Mouse (Mus musculus) liver, embryonic 14.5 days (tissue): ENCODE measurements around the gene Tigd3. TPM values are rescaled to one million over a fixed set of nuclear protein-coding genes. Genes with fewer than 3 reads are reported as not detected.

Experiments
- ATAC-seq: fragments of 200-750 bp; cut with Nextera tagmentation; 2 replicates; pipeline ENCODE4 v1.8.0; 2017; ENCODE audit warnings: moderate number of reproducible peaks, mild to moderate bottlenecking, moderate library complexity; ENCODE audit not compliant: insufficient read depth
- DNase-seq, 3 experiments: peaks; one replicate each; pipeline ENCODE4 v3.0.0-alpha.2; 2012 to 2013; ENCODE audit warnings: low read depth in 3 of 3, low spot score in 3 of 3
- H3K27ac ChIP-seq: fragments of 300-500 bp; sonication (generic); 2 replicates; pipeline ENCODE4 v1.5.1; 2014; ENCODE audit warnings: moderate library complexity, mild to moderate bottlenecking, control low read depth, inconsistent platforms
- H3K27me3 ChIP-seq: fragments of 300-500 bp; sonication (generic); 2 replicates; pipeline ENCODE4 v1.6.1; 2014; ENCODE audit warnings: mild to moderate bottlenecking, low read length, moderate library complexity; ENCODE audit not compliant: control insufficient read depth, insufficient read depth
- H3K36me3 ChIP-seq: fragments of 300-500 bp; sonication (generic); replicated peaks from 2 replicates; pipeline ENCODE4 v1.6.1; 2014; ENCODE audit warnings: low read depth; ENCODE audit not compliant: control insufficient read depth, insufficient read depth
- H3K4me1 ChIP-seq, 2 experiments: fragments of 200-500 bp in 1 of 2; fragments of 300-500 bp in 1 of 2; sonication (generic) in 1 of 2; replicated peaks; 2 replicates each; pipeline ENCODE4 v1.6.1; 2012 to 2014; ENCODE audit warnings: antibody characterized with exemption in 1 of 2, inconsistent platforms in 1 of 2, low read length in 1 of 2; ENCODE audit not compliant: control insufficient read depth in 2 of 2, insufficient read depth in 2 of 2
- H3K4me2 ChIP-seq: fragments of 300-500 bp; sonication (generic); 2 replicates; pipeline ENCODE4 v1.6.1; 2014; ENCODE audit warnings: low read depth, mild to moderate bottlenecking, control low read depth, moderate library complexity
- H3K4me3 ChIP-seq, 2 experiments: fragments of 200-500 bp in 1 of 2; fragments of 300-500 bp in 1 of 2; sonication (generic) in 1 of 2; 2 replicates each; pipeline ENCODE4 v1.5.1; 2012 to 2014; ENCODE audit warnings: low read depth in 2 of 2, low read length in 2 of 2, mild to moderate bottlenecking in 2 of 2, control low read depth in 1 of 2, inconsistent platforms in 1 of 2, moderate library complexity in 1 of 2; ENCODE audit not compliant: insufficient read depth in 1 of 2
- H3K9ac ChIP-seq: fragments of 300-500 bp; sonication (generic); replicated peaks from 2 replicates; pipeline ENCODE4 v1.6.1; 2014; ENCODE audit warnings: mild to moderate bottlenecking, control low read depth, moderate library complexity
- H3K9me3 ChIP-seq: fragments of 300-500 bp; sonication (generic); 2 replicates; pipeline ENCODE4 v1.6.1; 2016; ENCODE audit warnings: low read length, mixed read lengths; ENCODE audit not compliant: control insufficient read depth
- CTCF ChIP-seq: IDR thresholded peaks from 2 replicates; pipeline ENCODE4 v1.5.1; 2016; ENCODE audit warnings: antibody characterized with exemption, low read depth, control low read depth
- EP300 ChIP-seq: IDR thresholded peaks from 2 replicates; pipeline ENCODE4 v1.6.1; 2016; ENCODE audit warnings: antibody characterized with exemption, low read depth
- WGBS: fragments of 180-500 bp; shearing (Covaris S2); extraction: QIAGEN DNeasy Blood & Tissue Kit; methylation state at CpG from one replicate; pipeline ENCODE4 v1.1.7; 2014; ENCODE audit not compliant: insufficient replicate concordance; 5-methylcytosine and 5-hydroxymethylcytosine counted together
- polyA plus RNA-seq, 2 experiments: library from polyadenylated mRNA; depleted of rRNA in 1 of 2; stranded (reverse) in 1 of 2; unstranded in 1 of 2; fragments of >200 nt; fragmentation: Nextera tagmentation in 1 of 2; extraction: Ambion mirVana in 1 of 2; gene quantifications; 2 replicates each; pipeline versions ENCODE4 v1.2.1 to v1.2.3; 2012 to 2014

Tigd3 gene
- polyA plus RNA-seq, 2 experiments: 1.1 to 2.4 TPM

DNA sequence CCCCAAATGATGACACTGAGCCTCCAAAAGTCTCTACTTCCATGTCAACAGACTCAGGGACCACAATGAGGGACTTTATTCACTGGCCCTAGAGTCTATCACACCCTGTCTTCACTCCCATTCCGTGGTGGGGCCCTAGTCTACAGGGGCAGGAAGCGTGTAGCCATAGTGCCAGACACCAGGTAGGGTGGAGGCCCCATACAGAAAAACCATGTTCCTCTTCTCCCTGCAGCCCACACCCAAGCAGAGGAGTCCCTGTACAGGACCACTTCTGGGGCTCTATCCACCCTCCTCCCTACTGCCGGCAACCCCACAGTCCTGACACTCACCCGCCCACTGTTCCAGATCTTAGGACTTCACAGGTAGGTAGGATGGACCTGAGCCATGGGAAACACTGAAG is 21.4 kb downstream of the Tigd3 start:
- 35% methylated on average over 4 of the region's 4 CpGs for WGBS
- no peak for TF ChIP-seq EP300
- no peak for TF ChIP-seq CTCF
- no peak for ATAC-seq
- Histone ChIP-seq H3K36me3 (no peaks in the 10 kb centered on the region; the same call in 1 of the 2 replicates), H3K9me3 (no peaks in the 10 kb centered on the region), H3K9ac (no peak overlapping the region), H3K27ac (no peak overlapping the region), H3K4me3 (no peak overlapping the region), H3K4me1 (peaks cover 10 to 25% of the 10 kb centered on the region in 2 experiments), H3K27me3 (no peaks in the 10 kb centered on the region), H3K4me2 (no peak overlapping the region; the same call in 1 of the 2 replicates)
- DNase-seq: no peak

DNA sequence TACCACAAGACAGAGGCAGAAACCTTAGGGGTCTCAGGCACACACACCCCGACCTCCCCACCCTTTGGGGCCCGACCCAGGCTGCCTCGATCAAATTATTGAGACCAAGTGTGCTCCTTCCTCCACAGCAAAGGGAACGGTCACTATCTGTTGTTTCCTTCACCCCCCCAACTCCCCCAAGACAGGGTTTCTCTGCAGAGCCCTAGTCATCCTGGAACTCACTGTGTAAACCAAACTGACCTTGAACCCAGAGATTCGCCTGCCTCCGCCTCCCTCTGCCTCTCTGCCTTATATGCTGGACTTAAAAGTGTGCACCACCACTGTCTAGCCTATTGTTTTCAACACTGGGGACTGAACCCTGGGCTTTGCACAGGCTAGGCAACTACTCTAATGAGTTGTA is 22.3 kb downstream of the Tigd3 start:
- no peak for ATAC-seq
- no peak for TF ChIP-seq EP300
- TF ChIP-seq CTCF: no peak
- no peak overlapping the region for H3K4me3 ChIP-seq
- H3K4me2 ChIP-seq: no peak overlapping the region
- no peaks in the 10 kb centered on the region; the same call in 1 of the 2 replicates for H3K36me3 ChIP-seq
- no peak overlapping the region for H3K27ac ChIP-seq
- no peak overlapping the region for H3K9ac ChIP-seq
- no peaks in the 10 kb centered on the region for H3K27me3 ChIP-seq
- H3K9me3 ChIP-seq: no peaks in the 10 kb centered on the region
- peaks cover 10 to 24% of the 10 kb centered on the region in 2 experiments for H3K4me1 ChIP-seq
- 31% methylated on average over 6 of the region's 6 CpGs for WGBS
- DNase-seq: no peak

DNA sequence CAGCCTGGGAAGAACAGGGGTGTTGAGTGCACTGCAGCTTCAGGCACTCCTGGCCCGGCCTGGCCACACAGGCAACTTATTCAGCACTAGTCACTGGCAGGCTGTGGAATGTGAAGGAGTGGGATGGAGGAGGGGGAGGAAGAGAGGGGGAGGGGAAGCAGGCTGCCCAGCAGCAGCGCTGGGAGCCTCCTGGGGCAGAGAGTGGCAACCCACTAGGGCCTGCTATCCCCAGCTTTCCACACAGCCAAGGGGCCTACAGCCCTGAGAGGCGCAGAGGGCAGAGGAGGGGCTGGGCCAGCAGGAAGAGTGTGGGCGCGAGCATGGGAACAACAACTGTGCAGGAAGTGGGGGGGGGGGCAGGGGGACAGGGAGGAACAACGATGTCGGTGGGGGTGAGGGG is 22.7 kb downstream of the Tigd3 start:
- Histone ChIP-seq H3K4me3 (no peak overlapping the region), H3K27me3 (no peaks in the 10 kb centered on the region), H3K4me1 (peaks cover 10 to 24% of the 10 kb centered on the region in 2 experiments), H3K9ac (no peak overlapping the region), H3K27ac (no peak overlapping the region), H3K36me3 (no peaks in the 10 kb centered on the region; the same call in 1 of the 2 replicates), H3K4me2 (0 out of 2 replicates have a peak overlapping the region, but pooled peaks have one; percentile 14), H3K9me3 (no peaks in the 10 kb centered on the region)
- TF ChIP-seq EP300 (no peak), CTCF (no peak)
- 28% methylated on average over 7 of the region's 7 CpGs for whole genome bisulfite sequencing
- DNase-seq (no peak), ATAC-seq (0 out of 2 replicates have a peak, but pooled peaks have one; percentile 9)

DNA sequence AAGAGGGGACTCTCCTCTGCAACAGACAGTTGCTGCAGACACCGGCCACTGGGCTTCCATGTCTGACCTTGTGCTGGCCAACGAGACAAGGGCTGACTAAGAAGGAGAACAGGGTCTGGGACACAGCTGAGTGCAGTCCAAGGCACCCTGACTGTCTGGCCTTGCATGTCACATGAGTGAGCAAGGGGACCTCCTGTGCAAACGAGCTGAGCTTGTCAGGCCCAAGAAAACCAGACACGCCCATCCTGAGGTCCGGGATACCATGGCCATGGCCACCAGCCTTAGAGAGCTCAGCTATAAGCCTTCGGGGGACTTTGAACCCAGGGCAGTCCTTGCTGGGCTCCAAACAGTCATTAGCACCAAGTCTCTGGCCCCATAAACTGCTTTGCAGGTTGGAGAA is 25.9 kb downstream of the Tigd3 start:
- H3K4me1 ChIP-seq: peaks cover under 1 to 5% of the 10 kb centered on the region in 2 experiments; a peak in 1 of 4 replicates
- no peaks in the 10 kb centered on the region for H3K9me3 ChIP-seq
- H3K9ac ChIP-seq: no peak overlapping the region
- TF ChIP-seq EP300 (no peak), CTCF (no peak)
- H3K4me2 ChIP-seq: no peak overlapping the region
- H3K27ac ChIP-seq: no peak overlapping the region
- no peak for ATAC-seq
- no peak overlapping the region for H3K4me3 ChIP-seq
- DNase-seq: no peak
- 71% methylated on average over 6 of the region's 6 CpGs for WGBS
- no peaks in the 10 kb centered on the region; the same call in 1 of the 2 replicates for H3K36me3 ChIP-seq
- H3K27me3 ChIP-seq: no peaks in the 10 kb centered on the region

DNA sequence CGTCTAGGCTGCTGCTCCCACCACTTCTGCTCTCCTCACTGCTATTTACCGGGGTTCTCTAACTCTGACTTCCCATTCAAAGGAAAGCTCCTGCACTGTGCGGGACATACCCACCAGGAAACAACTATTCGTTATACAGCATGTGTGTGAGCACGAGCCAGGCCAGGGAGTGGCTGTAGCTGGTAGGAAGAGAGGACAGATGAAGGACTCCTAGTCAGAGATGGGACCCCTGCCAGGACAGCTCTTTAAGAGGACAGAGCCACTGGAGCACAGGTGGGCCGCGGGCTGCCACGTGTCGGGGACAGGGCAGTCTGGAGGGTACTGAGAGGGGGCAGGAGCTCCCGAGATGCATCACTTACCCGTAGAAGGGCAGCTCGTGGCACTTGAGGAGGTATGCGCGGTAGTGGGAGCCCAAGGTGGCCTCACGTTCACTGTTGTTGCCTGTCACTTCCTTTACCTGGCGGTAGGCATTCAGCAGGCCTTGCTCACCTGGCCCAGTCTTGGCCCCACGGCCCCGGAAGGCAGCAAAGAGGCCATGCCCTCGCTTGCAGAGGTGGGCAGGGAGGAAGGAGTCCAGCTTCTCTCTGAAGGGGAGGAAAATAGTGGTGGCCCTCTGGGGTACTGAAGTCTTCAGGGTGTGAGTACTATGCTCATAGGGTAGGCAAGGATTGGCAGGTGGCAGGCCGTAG is 29.1 kb downstream of the Tigd3 start:
- DNase-seq (no peak), ATAC-seq (no peak)
- Histone ChIP-seq H3K9me3 (no peaks in the 10 kb centered on the region), H3K4me1 (no peaks in the 10 kb centered on the region), H3K27ac (no peak overlapping the region), H3K27me3 (no peaks in the 10 kb centered on the region), H3K9ac (no peak overlapping the region), H3K4me3 (no peak overlapping the region), H3K4me2 (no peak overlapping the region), H3K36me3 (peaks cover 14% of the 10 kb centered on the region)
- TF ChIP-seq EP300 (no peak), CTCF (no peak)
- 87% methylated on average over 20 of the region's 20 CpGs for WGBS
